Mouse (Mus musculus) forebrain, embryonic 11.5 days (tissue): Measurements from ENCODE around the gene Lmbrd2. TPM values are rescaled to one million over a fixed set of nuclear protein-coding genes. Genes with fewer than 3 reads are reported as not detected.
"Not testable (repeated sequence)": the region's sequence is repeated elsewhere in the genome, so short reads cannot be mapped to it uniquely, and the experiment has no call there.

Experiments used
- ATAC-seq: fragments of 200-750 bp; cut with Nextera tagmentation; replicated peaks from 2 replicates; pipeline ENCODE4 v1.8.0; 2017; ENCODE audit warnings: moderate TSS enrichment; ENCODE audit not compliant: low FRiP score
- DNase-seq: peaks from one replicate; pipeline ENCODE4 v3.0.0-alpha.2; 2017; ENCODE audit warnings: low spot score
- H3K27ac ChIP-seq: fragments of 300-500 bp; sonication (generic); 2 replicates; pipeline ENCODE4 v1.5.1; 2014; ENCODE audit warnings: low read depth, low read length
- H3K27me3 ChIP-seq: fragments of 300-500 bp; sonication (generic); 2 replicates; pipeline ENCODE4 v1.6.1; 2014; ENCODE audit warnings: mild to moderate bottlenecking, low read length, mixed read lengths; ENCODE audit not compliant: control insufficient read depth, insufficient read depth
- H3K36me3 ChIP-seq: fragments of 300-500 bp; sonication (generic); 2 replicates; pipeline ENCODE4 v1.6.1; 2014; ENCODE audit warnings: mild to moderate bottlenecking, low read length, moderate library complexity, mixed read lengths; ENCODE audit not compliant: control insufficient read depth, insufficient read depth
- H3K4me1 ChIP-seq: fragments of 300-500 bp; sonication (generic); replicated peaks from 2 replicates; pipeline ENCODE4 v1.6.1; 2014; ENCODE audit warnings: low read length, mixed read lengths; ENCODE audit not compliant: control insufficient read depth, insufficient read depth
- H3K4me2 ChIP-seq: fragments of 300-500 bp; sonication (generic); 2 replicates; pipeline ENCODE4 v1.6.1; 2014; ENCODE audit warnings: low read depth, mild to moderate bottlenecking, low read length, moderate library complexity, mixed read lengths; ENCODE audit not compliant: severe bottlenecking
- H3K4me3 ChIP-seq: fragments of 300-500 bp; sonication (generic); 2 replicates; pipeline ENCODE4 v1.5.1; 2014; ENCODE audit warnings: low read depth, low read length
- H3K9ac ChIP-seq: fragments of 300-500 bp; sonication (generic); 2 replicates; pipeline ENCODE4 v1.6.1; 2014; ENCODE audit warnings: low read length
- H3K9me3 ChIP-seq: fragments of 300-500 bp; sonication (generic); 2 replicates; pipeline ENCODE4 v1.6.1; 2016; ENCODE audit warnings: low read length, mixed read lengths; ENCODE audit not compliant: control insufficient read depth
- WGBS: fragments of 180-500 bp; shearing (Covaris S2); extraction: QIAGEN DNeasy Blood & Tissue Kit; methylation state at CpG from one replicate; pipeline ENCODE4 v1.1.7; 2014; 5-methylcytosine and 5-hydroxymethylcytosine counted together
- polyA plus RNA-seq: library from polyadenylated mRNA; unstranded; fragments of >200 nt; fragmentation: Nextera tagmentation; extraction: Ambion mirVana; gene quantifications from 2 replicates; pipeline ENCODE4 v1.2.1, GENCODE M21; 2014

Lmbrd2 gene
- polyA plus RNA-seq, 1 experiment from 2014 or later: 3.8 TPM

DNA sequence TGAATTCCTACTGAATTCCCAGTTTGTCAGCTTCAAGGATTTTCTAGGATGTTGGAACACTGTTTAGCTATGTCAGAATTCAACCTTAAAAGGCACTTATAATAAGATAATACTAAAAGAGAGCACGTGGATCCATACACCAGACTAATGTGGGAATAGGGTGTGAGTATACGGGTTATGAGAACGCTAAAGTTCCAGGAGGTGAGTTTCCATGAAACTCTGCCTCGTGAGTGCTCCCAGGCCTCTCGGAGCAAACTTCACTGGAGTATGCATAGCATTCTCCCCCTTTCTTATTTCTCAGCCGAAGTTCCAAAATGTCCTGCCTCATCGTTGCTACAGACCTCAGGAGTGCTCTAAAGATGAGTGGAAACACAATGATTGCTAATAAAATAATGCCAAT lies 73.1 kb downstream of the Lmbrd2 start:
- H3K36me3 ChIP-seq, ATAC-seq, H3K27me3 ChIP-seq, H3K9me3 ChIP-seq, H3K27ac ChIP-seq, H3K4me3 ChIP-seq, H3K9ac ChIP-seq, H3K4me1 ChIP-seq, DNase-seq, H3K4me2 ChIP-seq: not testable (repeated sequence)
- 93% methylated on average over 7 of the region's 7 CpGs for WGBS

DNA sequence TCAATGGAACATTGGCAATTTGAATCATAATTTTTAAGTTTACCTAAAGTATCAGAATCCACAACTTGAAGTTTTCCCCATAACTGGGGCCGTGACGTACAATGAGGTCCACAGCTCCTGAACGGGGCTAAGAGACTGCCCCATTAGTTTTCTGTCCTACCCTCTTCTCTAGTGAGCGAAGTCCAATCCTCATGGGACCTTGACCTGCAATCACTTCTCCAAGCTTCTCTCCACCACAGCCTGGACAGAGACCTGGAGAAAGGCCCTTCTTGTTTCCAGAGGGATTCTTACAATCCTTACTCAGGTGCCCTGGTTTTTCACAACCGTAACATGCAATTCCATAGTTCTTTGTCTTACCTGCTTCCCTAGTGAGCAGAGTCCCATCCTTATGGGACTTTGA lies 76.1 kb downstream of the Lmbrd2 start:
- 89% methylated on average over 5 of the region's 5 CpGs for WGBS
- Histone ChIP-seq H3K9ac (no peak overlapping the region), H3K4me1 (no peaks in the 10 kb centered on the region), H3K27ac (no peak overlapping the region), H3K4me3 (no peak overlapping the region), H3K36me3 (no peaks in the 10 kb centered on the region), H3K9me3 (no peaks in the 10 kb centered on the region), H3K27me3 (no peaks in the 10 kb centered on the region), H3K4me2 (no peak overlapping the region)
- DNase-seq: no peak
- ATAC-seq: no peak

DNA sequence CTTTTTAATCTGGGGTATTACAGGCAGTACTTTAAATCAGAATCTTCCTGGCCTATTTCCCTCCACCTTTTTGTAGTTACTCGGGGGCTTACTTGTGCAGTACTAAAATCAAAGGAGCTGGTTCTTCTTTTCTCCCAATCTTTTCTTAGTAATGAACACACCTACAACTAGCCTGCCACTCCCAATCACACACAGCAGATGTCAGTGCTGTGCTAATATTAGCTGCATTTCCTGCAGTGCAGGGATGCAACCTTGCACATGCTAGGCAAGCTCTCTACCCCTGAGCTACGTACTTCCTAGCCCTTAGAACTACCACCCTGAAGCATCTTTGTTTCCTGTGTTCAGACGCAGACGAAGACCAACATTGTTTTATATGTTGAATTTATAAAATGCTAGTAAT lies 90.6 kb downstream of the Lmbrd2 start:
- not testable (repeated sequence) for DNase-seq, H3K4me1 ChIP-seq, H3K36me3 ChIP-seq, H3K27me3 ChIP-seq, ATAC-seq, H3K9me3 ChIP-seq, H3K27ac ChIP-seq, H3K4me2 ChIP-seq, H3K4me3 ChIP-seq, H3K9ac ChIP-seq
- 81% methylated on average over 4 of the region's 4 CpGs for WGBS

DNA sequence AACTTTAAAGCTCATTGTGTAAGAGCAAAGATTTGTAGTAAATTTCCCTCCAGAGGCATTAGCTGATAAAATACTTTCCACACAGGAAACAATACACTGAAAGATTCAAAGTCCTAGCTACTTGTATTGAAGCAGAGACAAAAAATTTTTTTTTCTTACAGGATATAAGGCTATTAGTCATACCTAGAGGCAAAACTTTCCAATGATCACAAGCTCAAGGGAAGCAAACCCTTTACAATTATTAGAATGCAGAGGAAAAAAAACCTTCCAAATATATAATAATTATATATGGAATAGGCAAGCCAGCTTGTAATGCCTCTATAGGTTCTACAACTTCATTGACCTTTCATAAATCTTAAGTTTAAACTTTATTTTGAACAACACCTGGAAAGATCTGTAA lies 106.0 kb downstream of the Lmbrd2 start:
- no peak for DNase-seq
- Histone ChIP-seq H3K4me3 (no peak overlapping the region), H3K36me3 (no peaks in the 10 kb centered on the region), H3K27ac (no peak overlapping the region), H3K4me2 (no peak overlapping the region), H3K27me3 (no peaks in the 10 kb centered on the region), H3K9ac (no peak overlapping the region), H3K9me3 (no peaks in the 10 kb centered on the region), H3K4me1 (no peaks in the 10 kb centered on the region)
- no peak for ATAC-seq

Other genes starting within 250 kb of the Lmbrd2 start
- gene Ranbp3l, start 172.6 kb upstream of the Lmbrd2 start, polyA plus RNA-seq: 0.76 and 1.9 TPM in 2 replicates
- 37.1 and 38.2 TPM in 2 replicates for gene Nadk2, start 69.3 kb upstream of the Lmbrd2 start, polyA plus RNA-seq
- 142 and 153 TPM in 2 replicates for gene Skp2, start 14.9 kb downstream of the Lmbrd2 start, polyA plus RNA-seq
- gene Ugt3a1, start 136.3 kb downstream of the Lmbrd2 start, polyA plus RNA-seq: not detected in 2 replicates
- not detected in 2 replicates for gene Ugt3a2, start 195.0 kb downstream of the Lmbrd2 start, polyA plus RNA-seq